Mouse (Mus musculus): Measurements from ENCODE around the gene Babam2.

GRCm38 (mm10) chr5:31985021-31985420 lies 287.5 kb downstream of the Babam2 start:
- TF ChIP-seq CTCF (IDR thresholded peaks at IDR 0.05; ENCODE audit: borderline replicate concordance, extremely low read depth, insufficient read depth, insufficient read length) (no peak), POLR2A (IDR thresholded peaks at IDR 0.05; ENCODE audit: borderline replicate concordance, extremely low read depth, insufficient read depth, insufficient read length, poor library complexity, severe bottlenecking) (no peak)

Measured in brain, embryonic 14.5 days (tissue).